Mouse (Mus musculus) left cerebral cortex, postnatal 10 days (tissue): ENCODE results near the gene Nr2f1. TPM values are rescaled to one million over a fixed set of nuclear protein-coding genes. Genes with fewer than 3 reads are reported as not detected.
A peak's percentile ranks its signal among the peaks of the same experiment; 100 is the strongest.
"Not testable (repeated sequence)": the region's sequence is repeated elsewhere in the genome, so short reads cannot be mapped to it uniquely, and the experiment has no call there.

Source experiments
- DNase-seq, 2 experiments: peaks; one replicate each; pipeline ENCODE4 v3.0.0; 2021 to 2022; ENCODE audit warnings: low spot score in 2 of 2, mixed read lengths in 1 of 2; ENCODE audit errors: extremely low spot score in 1 of 2
- intact Hi-C: fragments of 180-260 bp; cut with DNase I; formaldehyde crosslinking; loops from one replicate; pipeline ENCODE4 v1.15.1; 2025
- total RNA-seq, 2 experiments: library from RNA; stranded (reverse); gene quantifications; 2 replicates each; pipeline ENCODE4 v1.2.3; 2021

Gene Nr2f1
- 100 to 1,000 TPM; 146 to 153 TPM for total RNA-seq

DNA sequence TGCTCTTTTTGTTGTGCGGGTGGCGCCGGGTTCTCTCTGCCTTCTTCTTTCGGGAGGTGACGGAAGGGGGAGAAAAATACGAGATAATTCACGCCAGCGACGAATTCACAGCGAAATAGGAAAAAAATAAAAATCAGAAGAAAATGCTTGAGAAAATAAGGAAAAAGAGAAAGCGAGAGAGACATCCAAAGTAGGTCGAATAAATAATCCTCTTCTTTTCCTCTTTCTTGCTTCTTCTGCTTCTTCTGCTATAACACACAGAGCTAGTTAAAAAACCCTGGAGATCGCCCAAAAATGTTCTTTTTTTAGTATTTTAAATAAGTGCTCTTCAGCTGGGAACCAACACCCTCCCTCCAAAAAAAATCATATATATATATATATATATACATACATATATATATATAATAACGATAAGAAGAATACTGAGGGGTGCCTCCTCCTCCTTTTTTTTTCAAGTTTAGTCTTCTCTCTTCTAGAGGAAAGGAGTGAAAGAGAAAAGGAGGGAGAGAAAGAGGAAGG is at the start of gene Nr2f1:
Gene Nr2f1, minus strand, starts transcription at position 116 of the 519 bp plus-strand sequence.
- DNase-seq = no peak
- intact Hi-C loops = loop anchor here (5.0 to 10.0 kb wide), 8 partner anchors 323 to 1645 kb away; no protein-coding TSS in a partner anchor

DNA sequence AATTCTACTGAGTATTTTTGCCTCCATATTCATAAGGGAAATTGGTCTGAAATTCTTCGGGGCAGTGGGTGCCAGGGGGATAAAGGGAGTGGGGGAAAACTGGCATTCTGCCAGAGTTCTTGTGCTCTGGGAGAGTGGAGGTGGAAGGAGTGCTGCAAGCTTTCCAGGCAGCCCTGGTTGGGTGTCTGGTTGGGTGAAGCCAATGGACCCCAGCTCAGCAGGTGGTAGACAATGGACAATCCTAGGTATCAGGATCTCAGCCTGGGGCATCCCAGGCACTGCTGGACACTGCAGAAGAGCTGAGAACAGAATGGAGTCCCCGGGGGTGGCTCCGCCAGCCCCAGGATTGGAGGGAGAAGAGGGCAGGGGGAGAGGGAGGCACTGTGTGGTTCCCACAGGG is 22.1 kb upstream of the Nr2f1 start:
- intact Hi-C loops = no loop called here
- DNase-seq = no peak

GRCm38 (mm10) chr13:78220238-78220637 is 20.7 kb upstream of the Nr2f1 start:
- intact Hi-C loops, DNase-seq: not testable (repeated sequence)

DNA sequence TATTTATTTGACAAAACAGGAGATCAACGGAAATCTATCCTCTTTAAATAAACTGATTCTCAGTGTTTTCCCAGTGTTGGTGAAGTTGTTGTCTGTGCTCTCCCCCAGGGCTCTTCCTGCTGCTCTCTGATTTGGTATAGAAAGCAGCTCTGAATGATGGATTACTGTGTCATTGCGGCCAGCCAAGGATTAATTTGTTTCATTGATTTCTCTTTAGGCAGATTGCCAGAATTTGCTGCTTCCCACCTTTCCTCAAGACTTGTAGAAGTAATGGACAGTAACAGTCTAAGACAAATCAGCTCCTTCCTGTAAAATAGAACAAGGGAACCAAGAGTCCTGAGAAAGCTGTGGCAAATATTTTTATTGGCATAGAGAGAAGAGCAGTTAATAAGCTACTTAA is 15.7 kb upstream of the Nr2f1 start:
- no peak for DNase-seq
- intact Hi-C loops = no loop called here

- DNase-seq = no peak
- intact Hi-C loops = loop anchor here (5.0 kb wide), 1 partner anchor 214 kb away; no protein-coding TSS in a partner anchor
Observed at GRCm38 (mm10) chr13:78213155-78213554, 13.6 kb upstream of the Nr2f1 start.

DNA sequence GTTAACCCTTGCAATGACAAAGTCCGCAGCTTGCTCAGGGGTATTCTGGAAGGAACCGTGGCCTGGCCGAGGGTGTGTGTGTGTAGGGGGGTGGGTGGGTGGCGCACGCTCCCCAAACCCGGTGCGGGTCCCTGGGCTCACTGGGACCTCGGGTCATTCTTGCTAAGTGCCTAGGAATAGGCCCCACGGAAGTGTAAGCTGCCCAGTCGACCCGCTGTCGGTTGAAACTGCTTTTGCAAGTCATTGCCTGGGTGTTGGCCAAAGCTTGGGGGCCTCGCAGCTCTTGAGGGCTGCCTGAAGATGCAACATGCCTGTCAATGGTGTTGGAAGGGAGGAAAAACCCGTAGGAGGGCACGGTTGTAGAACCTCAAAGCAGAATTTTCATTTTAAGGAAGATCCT is 12.6 kb upstream of the Nr2f1 start:
- no peak for DNase-seq
- intact Hi-C loops = loop anchor here (5.0 kb wide), 1 partner anchor 215 kb away; no protein-coding TSS in a partner anchor

- intact Hi-C loops = loop anchor here (5.0 kb wide), 1 partner anchor 216 kb away; no protein-coding TSS in a partner anchor
- DNase-seq = no peak
Observed at GRCm38 (mm10) chr13:78211231-78212010, 11.9 kb upstream of the Nr2f1 start.

DNA sequence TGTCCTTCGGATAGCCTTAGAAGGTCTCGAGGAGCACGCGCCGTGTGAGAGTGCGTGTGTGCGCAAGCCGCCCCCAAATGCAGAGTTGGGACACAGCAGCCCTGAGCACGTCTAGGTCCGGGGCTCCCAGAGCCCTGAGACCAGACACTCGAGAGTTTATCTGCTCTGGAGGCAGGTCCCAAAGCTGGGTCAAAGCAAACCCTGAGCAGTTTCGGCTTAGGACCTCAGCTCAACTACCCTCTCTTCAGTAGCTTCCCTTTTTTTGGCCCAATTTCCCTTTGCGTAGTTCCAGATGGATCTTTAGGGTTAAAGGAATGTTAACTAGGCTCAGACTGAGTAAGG is 11.2 kb upstream of the Nr2f1 start:
- intact Hi-C loops = loop anchor here (5.0 kb wide), 1 partner anchor 217 kb away; no protein-coding TSS in a partner anchor
- DNase-seq = no peak

DNA sequence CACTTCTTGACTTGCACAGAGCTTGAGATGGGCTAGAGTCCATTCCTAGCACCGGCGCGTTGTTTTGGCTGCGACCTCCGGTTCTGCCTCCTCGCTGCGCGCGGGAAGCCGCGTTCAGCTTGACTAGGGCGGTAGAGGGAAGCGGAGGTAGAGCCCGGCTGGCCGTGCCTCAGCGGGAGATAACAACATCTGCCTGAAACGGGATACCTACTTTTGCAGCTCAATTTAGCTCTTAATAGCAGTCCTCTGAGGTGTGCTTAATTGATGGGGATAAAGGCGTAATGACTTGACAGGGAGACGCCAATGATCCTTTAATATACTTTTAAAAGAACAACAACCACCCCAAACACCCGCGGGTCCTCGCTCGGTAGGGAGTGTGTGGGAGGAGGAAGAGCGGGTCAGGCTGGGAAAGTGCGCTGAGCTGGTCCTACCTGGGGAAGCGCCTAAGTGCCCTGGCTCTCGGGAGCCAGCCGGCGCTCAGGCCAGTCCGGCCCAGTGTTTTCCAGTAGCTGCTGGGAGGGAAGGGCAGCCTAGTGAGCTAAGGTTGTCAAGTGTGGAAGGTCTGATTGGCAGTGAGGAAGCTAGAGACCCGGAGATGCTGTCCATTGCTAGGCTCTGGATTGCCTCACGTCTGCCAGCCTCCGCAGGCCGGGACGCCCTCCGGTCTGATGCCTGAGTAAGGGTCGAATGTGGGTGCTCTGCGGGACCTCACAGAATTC is 10.6 kb upstream of the Nr2f1 start:
- peak in 1 of 2 experiments; percentile 62 for DNase-seq
- intact Hi-C loops = loop anchor here (5.0 kb wide), 1 partner anchor 217 kb away; no protein-coding TSS in a partner anchor

DNA sequence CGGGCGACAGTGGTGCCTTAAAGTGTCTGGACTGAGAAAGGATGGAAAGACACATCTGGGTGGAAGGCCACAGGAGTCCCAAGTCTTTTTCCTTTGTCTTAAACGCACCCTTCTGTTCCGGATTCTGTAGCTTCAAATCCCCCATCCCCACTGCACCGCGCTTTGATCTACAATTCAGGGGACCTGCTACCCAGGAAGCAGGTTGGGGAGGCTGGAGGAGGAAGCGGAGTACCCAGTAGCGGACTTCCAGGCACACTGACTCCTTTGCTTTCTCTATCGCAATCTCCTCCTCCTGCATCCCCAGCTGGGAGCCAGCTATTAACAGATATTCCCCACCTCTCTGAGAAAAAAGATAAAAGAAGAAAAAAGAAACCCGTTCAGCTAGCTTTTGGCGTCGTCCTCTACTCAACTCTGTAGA is 10.1 kb upstream of the Nr2f1 start:
- DNase-seq = no peak

DNA sequence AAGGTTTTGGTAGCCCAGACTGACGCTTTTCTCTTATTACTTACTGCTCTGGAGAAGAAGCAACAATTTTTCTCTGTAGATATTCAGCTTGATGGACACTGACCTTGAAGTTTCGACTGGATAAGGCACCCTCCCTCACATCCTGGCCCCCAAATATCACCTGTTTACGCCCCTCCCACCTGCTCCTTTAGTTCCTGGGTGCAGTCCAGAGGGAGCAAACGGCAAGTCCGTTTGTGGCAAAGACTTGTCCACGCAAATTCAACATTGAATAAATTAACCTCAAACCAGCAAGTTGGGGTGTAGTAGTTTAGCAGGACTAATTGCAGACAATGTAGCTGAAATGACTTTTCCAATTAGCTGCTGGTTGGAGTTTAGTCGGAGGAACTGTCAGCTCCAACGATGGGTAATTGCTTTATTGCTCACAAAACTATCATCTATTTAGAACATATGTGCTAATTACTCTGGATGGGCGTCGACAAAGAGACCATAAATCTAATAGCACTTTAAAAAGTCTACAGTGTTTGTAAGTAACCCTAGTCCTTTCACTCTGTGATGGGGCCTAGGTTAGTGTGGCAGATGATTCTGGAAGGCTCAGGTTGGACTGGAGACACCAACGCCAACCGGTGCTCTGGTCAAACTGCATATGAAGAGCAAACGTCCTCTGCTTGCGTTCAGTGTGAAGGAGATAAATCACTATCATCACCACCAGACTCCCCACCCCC is 9.3 kb upstream of the Nr2f1 start:
- intact Hi-C loops = loop anchor here (10.0 kb wide), 5 partner anchors 446 to 1636 kb away; no protein-coding TSS in a partner anchor
- no peak for DNase-seq

More for the DNA sequence above, 10.1 kb upstream of the Nr2f1 start:
- intact Hi-C loops = loop anchor here (5.0 to 10.0 kb wide), 6 partner anchors 218 to 1635 kb away; no protein-coding TSS in a partner anchor

DNA sequence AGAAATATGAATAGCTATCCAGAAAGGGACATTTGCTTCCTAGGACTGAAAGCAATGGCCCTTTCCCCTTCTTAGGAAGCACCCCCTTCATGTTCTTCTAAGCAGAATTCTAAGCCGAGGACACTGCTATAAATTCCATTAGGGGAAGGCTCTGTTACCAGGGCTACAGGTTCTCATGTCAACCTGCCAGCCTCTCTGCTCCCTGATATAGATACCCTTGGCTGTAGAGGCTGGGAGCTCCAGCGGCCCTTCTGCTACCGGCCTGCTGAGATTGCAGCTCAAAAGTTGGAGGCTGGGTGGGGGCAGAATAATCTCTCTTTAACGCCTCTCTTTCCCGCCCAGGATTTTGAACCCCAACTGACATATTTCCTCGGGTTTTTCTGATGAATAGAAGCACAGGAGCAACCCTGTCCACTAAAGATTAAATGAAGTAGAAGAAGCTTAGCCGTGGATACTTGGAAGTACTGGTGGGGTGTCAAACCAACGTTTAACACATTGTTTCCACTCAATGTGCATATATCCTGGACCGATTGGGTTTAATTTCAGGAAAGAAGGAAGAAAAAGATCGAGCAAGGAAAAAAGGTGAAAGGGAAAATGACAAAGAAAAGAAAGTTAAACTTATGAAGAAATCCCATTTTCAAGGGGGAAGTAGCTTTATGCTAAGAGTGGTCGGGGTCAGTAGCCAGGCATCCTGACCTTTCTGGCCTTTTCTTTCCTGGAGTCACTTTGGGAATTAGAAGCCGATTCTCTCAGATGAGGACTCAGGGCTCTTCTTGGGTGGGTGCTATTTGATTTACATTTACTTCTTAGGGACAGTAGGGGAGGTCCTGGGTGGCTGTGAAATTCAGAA is 8.5 kb upstream of the Nr2f1 start:
- intact Hi-C loops = loop anchor here (10.0 kb wide), 5 partner anchors 447 to 1637 kb away; no protein-coding TSS in a partner anchor
- DNase-seq = peak in 1 of 2 experiments; percentile 47

DNA sequence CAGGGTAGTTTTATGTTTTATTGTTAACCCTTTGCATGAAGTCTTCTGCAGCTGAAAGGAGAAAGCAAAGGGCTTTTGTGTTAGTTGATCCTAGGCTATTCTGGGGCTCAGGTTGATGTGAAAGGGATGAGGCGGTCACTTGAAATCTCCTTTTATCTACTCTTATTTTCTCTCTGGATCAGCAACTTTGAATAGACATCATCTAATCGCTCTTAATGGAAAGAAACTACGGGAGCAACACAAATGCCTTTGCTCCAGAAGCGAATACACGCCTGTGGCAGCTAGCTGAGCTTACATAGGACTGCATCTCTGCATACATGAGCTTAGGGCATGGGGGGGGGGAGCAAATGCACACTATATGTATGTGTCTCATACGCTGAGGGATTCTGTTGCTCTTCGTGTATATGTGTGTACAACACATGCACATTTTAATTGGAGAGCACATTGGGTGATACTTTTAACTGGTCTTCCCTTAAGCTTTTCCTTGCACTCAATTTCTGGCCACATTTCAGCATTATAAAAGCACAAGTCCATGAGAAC is 7.4 kb upstream of the Nr2f1 start:
- intact Hi-C loops = loop anchor here (10.0 kb wide), 5 partner anchors 448 to 1638 kb away; no protein-coding TSS in a partner anchor
- no peak for DNase-seq

- intact Hi-C loops = loop anchor here (10.0 kb wide), 5 partner anchors 449 to 1639 kb away; no protein-coding TSS in a partner anchor
- DNase-seq = no peak
Observed at GRCm38 (mm10) chr13:78205426-78205825, 5.9 kb upstream of the Nr2f1 start.

DNA sequence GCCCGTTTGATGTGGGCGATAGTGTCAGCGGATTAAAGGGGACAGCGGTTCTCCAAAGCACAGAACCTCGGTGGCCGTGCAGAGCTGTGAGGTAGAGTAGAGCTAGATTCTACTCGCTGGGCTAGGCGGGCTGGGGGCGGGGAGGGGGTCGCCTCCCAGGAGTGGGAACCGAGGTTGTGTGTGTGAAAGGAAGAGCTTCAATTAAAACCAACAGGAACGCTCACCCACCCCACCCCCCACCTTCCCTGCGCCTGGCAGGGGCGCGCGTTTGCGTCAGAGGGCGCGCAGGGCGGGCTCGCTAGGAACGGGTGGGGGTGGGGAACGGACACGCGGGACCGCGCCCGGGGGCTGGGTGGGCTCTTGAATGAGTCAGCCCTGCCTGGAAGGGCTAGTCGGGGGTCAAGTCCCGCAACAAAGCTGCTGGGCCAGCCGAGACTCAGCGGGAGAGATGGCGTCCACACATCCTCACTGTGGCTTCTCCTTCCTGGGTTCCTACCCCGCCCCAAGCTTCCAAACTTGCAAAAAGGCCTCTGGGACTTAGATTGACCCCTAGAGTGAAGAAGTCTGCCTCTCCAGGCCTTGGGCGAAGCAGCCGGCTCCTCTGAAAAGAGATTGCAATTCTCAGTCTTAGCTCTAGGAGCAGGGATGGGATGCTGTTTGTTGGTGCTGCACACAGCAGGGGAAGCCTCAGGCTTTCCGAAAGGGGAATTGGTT is 3.9 kb upstream of the Nr2f1 start:
- intact Hi-C loops = loop anchor here (5.0 to 10.0 kb wide), 7 partner anchors 319 to 1641 kb away; no protein-coding TSS in a partner anchor
- peak; percentile 48 to 83 for DNase-seq

- DNase-seq = peak; percentile 41 to 75
- intact Hi-C loops = loop anchor here (5.0 to 10.0 kb wide), 7 partner anchors 320 to 1642 kb away; no protein-coding TSS in a partner anchor
Observed at GRCm38 (mm10) chr13:78202574-78203347, 3.2 kb upstream of the Nr2f1 start.
